Mouse (Mus musculus) kidney, embryonic 15.5 days (tissue): ENCODE data around the gene Eid2b. TPM values are rescaled to one million over a fixed set of nuclear protein-coding genes. Genes with fewer than 3 reads are reported as not detected.
A peak's percentile ranks its signal among the peaks of the same experiment; 100 is the strongest.
"Not testable (repeated sequence)": the region's sequence is repeated elsewhere in the genome, so short reads cannot be mapped to it uniquely, and the experiment has no call there.

Experiments
- ATAC-seq: fragments of 200-750 bp; cut with Nextera tagmentation; replicated peaks from 2 replicates; pipeline ENCODE4 v1.8.0; 2017; ENCODE audit warnings: moderate TSS enrichment; ENCODE audit not compliant: low FRiP score
- H3K27ac ChIP-seq: fragments of 300-500 bp; sonication (generic); 2 replicates; pipeline ENCODE4 v1.5.1; 2015; ENCODE audit warnings: mild to moderate bottlenecking, inconsistent platforms
- H3K27me3 ChIP-seq: fragments of 300-500 bp; sonication (generic); 2 replicates; pipeline ENCODE4 v1.6.1; 2015; ENCODE audit warnings: inconsistent platforms
- H3K36me3 ChIP-seq: fragments of 300-500 bp; sonication (generic); 2 replicates; pipeline ENCODE4 v1.6.1; 2015; ENCODE audit warnings: inconsistent platforms
- H3K4me1 ChIP-seq: fragments of 300-500 bp; sonication (generic); 2 replicates; pipeline ENCODE4 v1.6.1; 2015; ENCODE audit warnings: inconsistent platforms
- H3K4me2 ChIP-seq: fragments of 300-500 bp; sonication (generic); 2 replicates; pipeline ENCODE4 v1.6.1; 2015; ENCODE audit warnings: moderate library complexity, mild to moderate bottlenecking, inconsistent platforms
- H3K4me3 ChIP-seq: fragments of 300-500 bp; sonication (generic); replicated peaks from 2 replicates; pipeline ENCODE4 v1.5.1; 2015; ENCODE audit warnings: mild to moderate bottlenecking, inconsistent platforms
- H3K9ac ChIP-seq: fragments of 300-500 bp; sonication (generic); 2 replicates; pipeline ENCODE4 v1.6.1; 2015; ENCODE audit warnings: mild to moderate bottlenecking, inconsistent platforms
- H3K9me3 ChIP-seq: fragments of 300-500 bp; sonication (generic); replicated peaks from 2 replicates; pipeline ENCODE4 v1.6.1; 2016; ENCODE audit warnings: inconsistent platforms
- WGBS: fragments of 180-500 bp; shearing (Covaris S2); methylation state at CpG from one replicate; pipeline ENCODE4 v1.1.7; 2015; ENCODE audit warnings: mixed read lengths; 5-methylcytosine and 5-hydroxymethylcytosine counted together
- polyA plus RNA-seq: library from polyadenylated mRNA; unstranded; fragments of >200 nt; fragmentation: Nextera tagmentation; extraction: Ambion mirVana; gene quantifications from 2 replicates; pipeline ENCODE4 v1.2.1, GENCODE M21; 2015

Gene Eid2b
- polyA plus RNA-seq: 11.4 and 11.6 TPM in 2 replicates

DNA sequence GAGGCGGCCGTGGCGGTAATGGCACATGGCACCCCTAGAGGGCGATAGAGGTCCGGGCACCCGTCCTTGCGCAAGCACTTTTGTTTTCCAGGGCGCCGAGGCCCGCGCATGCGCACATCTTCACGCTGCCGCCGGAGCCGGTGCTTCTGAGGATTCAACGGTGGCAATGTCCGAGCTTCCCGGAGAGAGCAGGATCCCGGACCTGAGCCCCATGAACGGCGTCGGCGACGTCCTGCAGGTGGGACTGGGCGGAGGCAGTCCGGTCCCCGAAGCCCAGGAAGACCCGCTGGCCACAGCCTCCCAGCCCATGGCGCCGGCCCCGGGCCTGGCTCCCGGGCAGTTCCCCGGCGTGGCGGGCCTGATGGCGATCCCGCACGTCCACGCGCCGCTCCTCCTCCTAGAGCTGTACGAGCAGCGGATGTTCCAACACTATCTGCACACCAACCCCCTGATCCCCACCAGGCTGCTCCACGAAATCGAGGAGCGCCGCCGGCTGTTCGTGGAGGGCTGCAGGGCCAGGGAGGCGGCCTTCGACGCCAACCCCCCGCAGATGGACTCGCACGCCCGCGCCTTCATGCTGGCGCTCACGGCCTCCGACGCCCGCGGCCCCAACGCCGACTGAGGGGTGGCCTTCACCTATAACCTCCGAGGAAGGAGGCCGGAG lies at the start of gene Eid2b:
Gene Eid2b (plus strand): TSS at position 125 of the 664 bp plus-strand sequence.
- H3K9ac ChIP-seq: peak within 1 kb of the TSS; percentile 91
- H3K4me3 ChIP-seq: peak within 1 kb of the TSS; percentile 81
- peaks cover 5% of the 10 kb centered on the region for H3K36me3 ChIP-seq
- peak within 1 kb of the TSS; percentile 93 for H3K4me2 ChIP-seq
- 3% methylated on average over 68 of the region's 68 CpGs for WGBS
- H3K27ac ChIP-seq: peak within 1 kb of the TSS; percentile 76
- peaks cover 13% of the 10 kb centered on the region for H3K4me1 ChIP-seq
- no peaks in the 10 kb centered on the region for H3K27me3 ChIP-seq
- ATAC-seq: peak; percentile 80
- H3K9me3 ChIP-seq: no peaks in the 10 kb centered on the region

DNA sequence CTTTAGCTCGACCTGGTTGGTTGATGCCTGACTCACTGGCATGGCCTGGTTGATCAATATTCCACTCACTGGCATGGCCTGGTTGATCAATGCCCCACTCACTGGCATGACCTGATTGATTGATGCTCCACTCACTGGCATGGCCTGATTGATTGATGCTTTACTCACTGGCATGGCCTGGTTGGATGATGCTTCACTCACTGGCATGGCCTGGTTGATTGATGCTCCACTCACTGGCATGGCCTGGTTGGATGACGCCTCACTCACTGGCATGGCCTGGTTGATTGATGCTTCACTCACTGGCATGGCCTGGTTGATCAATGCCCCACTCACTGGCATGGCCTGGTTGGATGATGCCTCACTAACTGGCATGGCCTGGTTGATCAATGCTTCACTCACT lies 33.6 kb upstream of the Eid2b start:
- not testable (repeated sequence) for H3K9ac ChIP-seq, H3K9me3 ChIP-seq, H3K27me3 ChIP-seq, H3K36me3 ChIP-seq, H3K4me2 ChIP-seq, H3K27ac ChIP-seq, ATAC-seq, H3K4me3 ChIP-seq, H3K4me1 ChIP-seq
- 75% methylated on average over 2 of the region's 2 CpGs for WGBS

- Histone ChIP-seq H3K4me2 (no peak overlapping the region), H3K9me3 (no peaks in the 10 kb centered on the region), H3K27ac (no peak overlapping the region), H3K9ac (no peak overlapping the region), H3K4me3 (no peak overlapping the region), H3K4me1 (no peaks in the 10 kb centered on the region), H3K27me3 (no peaks in the 10 kb centered on the region), H3K36me3 (no peaks in the 10 kb centered on the region)
- WGBS: 89% methylated on average over 3 of the region's 3 CpGs
- no peak for ATAC-seq
These were observed 28.6 kb upstream of the Eid2b start for GRCm38 (mm10) chr7:28248957-28249356.

DNA sequence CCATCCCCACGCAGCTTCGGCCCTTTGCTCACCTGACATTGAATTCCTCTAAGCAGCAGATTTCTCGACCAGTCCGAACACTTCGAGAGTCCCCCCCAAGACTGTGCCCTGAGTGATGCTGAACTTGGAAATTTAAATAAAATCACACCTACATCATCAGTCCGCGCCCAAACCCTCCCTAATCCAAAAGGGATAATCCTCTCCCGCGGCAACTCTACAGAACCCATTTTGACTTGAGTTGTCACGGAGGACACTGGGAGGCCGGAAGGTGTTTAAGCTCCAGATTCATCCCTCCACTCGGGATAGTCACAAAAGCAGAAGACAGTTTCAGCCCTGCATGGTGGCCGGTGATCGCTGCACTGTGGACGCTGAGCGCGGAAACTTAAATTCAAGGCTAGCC lies 25.6 kb upstream of the Eid2b start:
- H3K9me3 ChIP-seq: peaks cover 7% of the 10 kb centered on the region; the same call in 1 of the 2 replicates
- H3K27me3 ChIP-seq: no peaks in the 10 kb centered on the region
- H3K4me3 ChIP-seq: no peak overlapping the region
- no peak overlapping the region for H3K27ac ChIP-seq
- WGBS: 89% methylated on average over 17 of the region's 17 CpGs
- no peaks in the 10 kb centered on the region for H3K36me3 ChIP-seq
- H3K9ac ChIP-seq: no peak overlapping the region
- no peak for ATAC-seq
- H3K4me2 ChIP-seq: no peak overlapping the region
- no peaks in the 10 kb centered on the region for H3K4me1 ChIP-seq

- no peaks in the 10 kb centered on the region for H3K27me3 ChIP-seq
- H3K9ac ChIP-seq: no peak overlapping the region
- ATAC-seq: no peak
- H3K4me1 ChIP-seq: no peaks in the 10 kb centered on the region
- H3K4me2 ChIP-seq: no peak overlapping the region
- no peaks in the 10 kb centered on the region for H3K36me3 ChIP-seq
- H3K9me3 ChIP-seq: peaks cover 7% of the 10 kb centered on the region; the same call in 1 of the 2 replicates
- H3K4me3 ChIP-seq: no peak overlapping the region
- no peak overlapping the region for H3K27ac ChIP-seq
- 78% methylated on average over 6 of the region's 6 CpGs for WGBS
These were observed 22.9 kb upstream of the Eid2b start for GRCm38 (mm10) chr7:28254591-28254990.

DNA sequence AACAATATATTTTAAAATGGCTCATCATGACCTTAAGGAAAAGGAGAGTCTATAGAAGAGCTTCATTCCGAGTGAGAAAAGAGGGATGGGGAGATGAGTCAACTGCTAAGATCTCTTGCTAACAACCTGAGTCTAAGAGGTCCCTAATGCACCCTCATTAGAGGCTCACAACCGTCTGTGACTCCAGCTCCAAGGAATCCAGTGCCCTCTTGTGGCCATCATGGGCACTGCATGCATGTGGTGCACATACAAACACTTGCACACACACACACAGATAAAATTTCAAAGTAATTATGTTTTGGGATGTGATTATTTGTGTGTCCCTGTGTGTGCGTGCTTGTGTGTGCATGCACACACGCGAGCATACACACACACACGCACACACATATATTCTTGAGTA lies 22.1 kb upstream of the Eid2b start:
- H3K4me2 ChIP-seq: no peak overlapping the region
- no peak overlapping the region for H3K4me3 ChIP-seq
- H3K36me3 ChIP-seq: no peaks in the 10 kb centered on the region
- H3K9ac ChIP-seq: no peak overlapping the region
- H3K27me3 ChIP-seq: no peaks in the 10 kb centered on the region
- WGBS: 85% methylated on average over 6 of the region's 6 CpGs
- H3K27ac ChIP-seq: no peak overlapping the region
- H3K4me1 ChIP-seq: no peaks in the 10 kb centered on the region
- peaks cover 7% of the 10 kb centered on the region; the same call in 1 of the 2 replicates for H3K9me3 ChIP-seq
- ATAC-seq: no peak

GRCm38 (mm10) chr7:28262861-28263260 lies 14.7 kb upstream of the Eid2b start:
- ATAC-seq: no peak
- H3K27me3 ChIP-seq: no peaks in the 10 kb centered on the region
- H3K9ac ChIP-seq: no peak overlapping the region
- no peak overlapping the region for H3K27ac ChIP-seq
- WGBS: 44% methylated on average over 5 of the region's 5 CpGs
- H3K9me3 ChIP-seq: no peaks in the 10 kb centered on the region
- H3K4me3 ChIP-seq: no peak overlapping the region
- H3K36me3 ChIP-seq: no peaks in the 10 kb centered on the region
- no peak overlapping the region for H3K4me2 ChIP-seq
- no peaks in the 10 kb centered on the region for H3K4me1 ChIP-seq

DNA sequence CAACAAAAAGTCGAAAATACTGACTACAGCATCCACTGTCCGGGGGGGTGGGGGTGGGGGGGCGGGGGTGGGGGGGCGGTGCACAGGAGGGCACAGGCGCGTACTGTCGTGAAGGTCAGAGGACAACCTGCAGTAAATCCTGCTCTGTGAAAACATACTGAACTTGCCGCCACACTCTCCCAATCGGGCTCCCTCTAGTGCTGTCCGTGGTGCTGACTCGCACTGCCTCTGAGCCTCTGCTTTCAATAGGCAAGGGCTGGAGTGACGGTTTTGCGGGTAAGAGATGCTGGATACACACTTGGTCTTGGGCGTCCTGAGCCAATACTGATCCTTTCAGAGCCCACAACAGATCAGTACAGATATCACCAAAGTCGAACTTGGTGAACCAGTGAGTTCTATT lies 13.8 kb upstream of the Eid2b start:
- 3% methylated on average over 15 of the region's 15 CpGs for WGBS
- Histone ChIP-seq H3K9me3 (no peaks in the 10 kb centered on the region), H3K4me2 (no peak overlapping the region), H3K4me1 (peaks cover 6% of the 10 kb centered on the region), H3K4me3 (no peak overlapping the region), H3K27ac (no peak overlapping the region), H3K9ac (no peak overlapping the region), H3K36me3 (no peaks in the 10 kb centered on the region), H3K27me3 (no peaks in the 10 kb centered on the region)
- ATAC-seq: no peak; the same call in 1 of the 2 replicates

DNA sequence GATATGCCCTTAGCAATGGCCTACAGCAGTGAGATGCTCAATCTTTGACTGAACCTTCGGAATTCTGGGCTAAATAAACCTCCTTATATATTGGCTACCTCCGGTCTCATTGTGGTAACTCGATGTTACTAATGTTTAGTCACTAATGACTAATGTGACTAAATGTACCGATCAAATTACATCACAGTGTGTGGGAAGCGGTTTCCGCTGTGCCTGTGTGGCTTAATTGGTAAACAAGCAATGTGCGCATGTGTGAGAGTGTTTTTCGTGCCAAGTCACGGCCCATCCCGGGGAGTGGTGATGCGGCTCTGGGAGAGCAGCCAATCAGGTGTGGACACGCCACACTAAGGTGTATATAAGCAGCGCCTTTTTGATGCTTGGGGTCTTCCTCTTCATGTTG lies 12.1 kb upstream of the Eid2b start:
- H3K9ac ChIP-seq: no peak overlapping the region
- H3K4me3 ChIP-seq: no peak overlapping the region
- ATAC-seq: no peak
- no peak overlapping the region for H3K4me2 ChIP-seq
- H3K27me3 ChIP-seq: no peaks in the 10 kb centered on the region
- H3K9me3 ChIP-seq: no peaks in the 10 kb centered on the region
- H3K36me3 ChIP-seq: peaks cover 9% of the 10 kb centered on the region
- WGBS: 86% methylated on average over 13 of the region's 13 CpGs
- H3K27ac ChIP-seq: no peak overlapping the region
- H3K4me1 ChIP-seq: peaks cover 11% of the 10 kb centered on the region

GRCm38 (mm10) chr7:28267129-28268041 lies 10.2 kb upstream of the Eid2b start, which contains the start of gene Eid2:
Eid2 (plus strand) TSS chr7:28267881.
- 7% methylated on average over 57 of the region's 57 CpGs for WGBS
- Histone ChIP-seq H3K9ac (peak within 1 kb of the TSS; percentile 97), H3K4me3 (peak within 1 kb of the TSS; percentile 89), H3K27me3 (no peaks in the 10 kb centered on the region), H3K9me3 (no peaks in the 10 kb centered on the region), H3K27ac (peak within 1 kb of the TSS; percentile 88), H3K4me2 (peak within 1 kb of the TSS; percentile 71), H3K36me3 (peaks cover 25% of the 10 kb centered on the region), H3K4me1 (peaks cover 11% of the 10 kb centered on the region)
- peak; percentile 94 for ATAC-seq

- H3K4me1 ChIP-seq: peaks cover 11% of the 10 kb centered on the region
- H3K36me3 ChIP-seq: peaks cover 32% of the 10 kb centered on the region
- H3K27ac ChIP-seq: peak overlapping the region; percentile 88
- H3K4me3 ChIP-seq: peak overlapping the region; percentile 89
- no peaks in the 10 kb centered on the region for H3K9me3 ChIP-seq
- peak overlapping the region; percentile 97 for H3K9ac ChIP-seq
- H3K27me3 ChIP-seq: no peaks in the 10 kb centered on the region
- ATAC-seq: peak; percentile 82
- peak overlapping the region; percentile 71 for H3K4me2 ChIP-seq
- under 1% methylated on average over 48 of the region's 62 CpGs for WGBS
These were observed 9.5 kb upstream of the Eid2b start for GRCm38 (mm10) chr7:28268042-28268531.

DNA sequence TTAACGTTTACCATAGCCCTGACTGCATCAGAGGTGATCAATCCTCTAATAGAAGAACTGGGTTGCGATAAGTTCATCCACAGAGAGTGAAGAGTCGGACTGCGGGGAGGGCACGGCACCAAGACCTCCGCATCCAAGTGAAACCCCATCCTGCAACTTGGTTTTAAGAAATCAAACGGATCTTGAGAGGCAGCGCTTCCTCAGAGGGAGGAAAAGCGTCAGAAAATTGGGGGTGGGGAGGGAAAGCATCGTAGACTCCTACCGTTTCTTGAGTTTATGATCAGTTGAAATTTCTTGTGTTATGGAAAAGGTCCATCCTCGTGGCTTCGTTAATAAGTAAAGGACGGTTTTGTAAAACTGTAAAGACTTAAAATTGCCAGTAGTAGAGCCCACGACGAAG lies 9.0 kb upstream of the Eid2b start:
- Histone ChIP-seq H3K9ac (peak overlapping the region; percentile 97), H3K4me2 (peak overlapping the region; percentile 71), H3K9me3 (no peaks in the 10 kb centered on the region), H3K36me3 (peaks cover 34% of the 10 kb centered on the region), H3K27ac (peak overlapping the region; percentile 88), H3K27me3 (no peaks in the 10 kb centered on the region), H3K4me3 (peak overlapping the region; percentile 89), H3K4me1 (peaks cover 11% of the 10 kb centered on the region)
- 23% methylated on average over 16 of the region's 16 CpGs for WGBS
- ATAC-seq: no peak
